Mouse (Mus musculus): Measurements from ENCODE around the gene Npas2. TPM values are rescaled to one million over a fixed set of nuclear protein-coding genes. Genes with fewer than 3 reads are reported as not detected.

Gene Npas2
- polyA plus RNA-seq, 1 experiment from 2014 or later = not detected

- 87% methylated on average over 4 of the region's 4 CpGs for WGBS
- H3K9me3 ChIP-seq = no peaks in the 10 kb centered on the region
Observed at GRCm38 (mm10) chr1:39341807-39342206, 148.3 kb downstream of the Npas2 start.

DNA sequence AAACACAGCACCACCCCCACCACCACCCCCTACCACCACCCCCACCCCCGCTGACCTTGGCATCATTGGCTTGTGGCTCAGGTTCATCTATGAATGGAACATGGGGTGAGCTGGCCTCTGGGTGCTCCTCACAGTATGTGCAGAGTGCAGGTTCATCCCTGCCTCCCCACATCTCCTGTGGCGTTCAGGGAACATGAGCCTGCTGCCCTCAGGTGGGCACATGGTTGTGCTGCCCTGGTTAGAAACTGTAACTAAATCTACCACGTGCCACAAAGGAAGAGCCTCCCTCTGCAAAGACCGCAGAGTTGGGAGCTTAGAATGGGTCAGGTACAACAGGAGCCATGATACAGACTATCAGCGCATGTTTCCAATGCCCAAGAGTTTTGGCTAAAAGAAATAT lies 149.7 kb downstream of the Npas2 start:
- Histone ChIP-seq H3K4me2 (replicated peaks) (no peak overlapping the region), H3K9ac (replicated peaks) (no peak overlapping the region), H3K27me3 (0 out of 2 replicates have a peak, but pooled peaks cover 4% of the 10 kb centered on the region), H3K36me3 (no peaks in the 10 kb centered on the region), H3K4me3 (no peak overlapping the region), H3K27ac (replicated peaks) (no peak overlapping the region), H3K4me1 (no peaks in the 10 kb centered on the region), H3K9me3 (no peaks in the 10 kb centered on the region)
- no peak for ATAC-seq (ENCODE audit: low FRiP score, low read depth)
- 80% methylated on average over 5 of the region's 5 CpGs for WGBS

More at GRCm38 (mm10) chr1:39341807-39342206, 148.3 kb downstream of the Npas2 start:
- Histone ChIP-seq H3K27me3 (0 out of 2 replicates have a peak, but pooled peaks cover 4% of the 10 kb centered on the region), H3K9ac (replicated peaks) (no peak overlapping the region), H3K36me3 (no peaks in the 10 kb centered on the region), H3K4me3 (no peak overlapping the region), H3K27ac (replicated peaks) (no peak overlapping the region), H3K4me2 (replicated peaks) (no peak overlapping the region), H3K4me1 (no peaks in the 10 kb centered on the region)
- ATAC-seq (ENCODE audit: low FRiP score, low read depth) = no peak

DNA sequence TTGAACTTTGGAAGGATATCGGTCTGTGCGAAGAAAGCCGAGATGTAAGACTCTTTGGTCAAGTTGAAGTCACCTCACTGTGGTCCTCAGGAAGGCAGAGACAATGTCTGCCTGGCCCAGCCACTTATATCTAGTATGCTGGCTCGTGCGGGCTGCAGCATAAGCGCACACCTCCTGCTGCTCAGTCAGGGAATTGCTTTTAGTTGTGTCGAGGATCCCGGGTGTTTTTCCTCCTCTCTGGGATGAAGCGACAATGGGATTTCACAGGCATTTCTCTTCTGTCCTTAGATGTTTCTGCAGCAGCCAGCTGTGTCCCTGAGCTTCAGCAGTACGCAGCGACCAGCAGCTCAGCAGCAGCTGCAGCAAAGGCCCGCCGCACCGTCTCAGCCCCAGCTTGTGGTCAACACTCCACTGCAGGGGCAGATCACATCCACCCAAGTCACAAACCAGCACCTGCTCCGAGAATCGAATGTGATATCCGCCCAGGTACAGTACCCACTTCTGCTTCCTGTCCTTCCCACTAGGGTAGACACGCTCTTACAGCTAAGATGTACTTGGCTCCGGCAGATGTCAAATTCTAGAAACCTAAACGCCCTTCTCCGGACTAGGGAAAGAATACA lies 151.6 kb downstream of the Npas2 start:
- no peak overlapping the region for H3K27ac ChIP-seq (replicated peaks)
- no peak overlapping the region for H3K9ac ChIP-seq (replicated peaks)
- H3K9me3 ChIP-seq = no peaks in the 10 kb centered on the region
- H3K4me3 ChIP-seq = no peak overlapping the region
- no peak overlapping the region for H3K4me2 ChIP-seq (replicated peaks)
- no peaks in the 10 kb centered on the region for H3K4me1 ChIP-seq
- H3K36me3 ChIP-seq = no peaks in the 10 kb centered on the region
- WGBS = 60% methylated on average over 21 of the region's 21 CpGs
- no peak for ATAC-seq (ENCODE audit: low FRiP score, low read depth)
- no peaks in the 10 kb centered on the region for H3K27me3 ChIP-seq

- Histone ChIP-seq H3K4me1 (no peaks in the 10 kb centered on the region), H3K4me3 (no peak overlapping the region), H3K9me3 (no peaks in the 10 kb centered on the region), H3K9ac (replicated peaks) (no peak overlapping the region), H3K4me2 (replicated peaks) (no peak overlapping the region), H3K27ac (replicated peaks) (no peak overlapping the region), H3K27me3 (no peaks in the 10 kb centered on the region), H3K36me3 (no peaks in the 10 kb centered on the region)
- no peak for ATAC-seq (ENCODE audit: low FRiP score, low read depth)
- 73% methylated on average over 1 of the region's 1 CpGs for WGBS
Observed at GRCm38 (mm10) chr1:39349001-39349400, 155.5 kb downstream of the Npas2 start.

GRCm38 (mm10) chr1:39349427-39349826 lies 155.9 kb downstream of the Npas2 start:
- no peaks in the 10 kb centered on the region for H3K36me3 ChIP-seq
- no peaks in the 10 kb centered on the region for H3K27me3 ChIP-seq
- H3K27ac ChIP-seq (replicated peaks) = no peak overlapping the region
- no peak overlapping the region for H3K4me3 ChIP-seq
- no peak for ATAC-seq (ENCODE audit: low FRiP score, low read depth)
- H3K4me2 ChIP-seq (replicated peaks) = no peak overlapping the region
- WGBS = 88% methylated on average over 7 of the region's 7 CpGs
- H3K9me3 ChIP-seq = no peaks in the 10 kb centered on the region
- no peak overlapping the region for H3K9ac ChIP-seq (replicated peaks)
- H3K4me1 ChIP-seq = no peaks in the 10 kb centered on the region

DNA sequence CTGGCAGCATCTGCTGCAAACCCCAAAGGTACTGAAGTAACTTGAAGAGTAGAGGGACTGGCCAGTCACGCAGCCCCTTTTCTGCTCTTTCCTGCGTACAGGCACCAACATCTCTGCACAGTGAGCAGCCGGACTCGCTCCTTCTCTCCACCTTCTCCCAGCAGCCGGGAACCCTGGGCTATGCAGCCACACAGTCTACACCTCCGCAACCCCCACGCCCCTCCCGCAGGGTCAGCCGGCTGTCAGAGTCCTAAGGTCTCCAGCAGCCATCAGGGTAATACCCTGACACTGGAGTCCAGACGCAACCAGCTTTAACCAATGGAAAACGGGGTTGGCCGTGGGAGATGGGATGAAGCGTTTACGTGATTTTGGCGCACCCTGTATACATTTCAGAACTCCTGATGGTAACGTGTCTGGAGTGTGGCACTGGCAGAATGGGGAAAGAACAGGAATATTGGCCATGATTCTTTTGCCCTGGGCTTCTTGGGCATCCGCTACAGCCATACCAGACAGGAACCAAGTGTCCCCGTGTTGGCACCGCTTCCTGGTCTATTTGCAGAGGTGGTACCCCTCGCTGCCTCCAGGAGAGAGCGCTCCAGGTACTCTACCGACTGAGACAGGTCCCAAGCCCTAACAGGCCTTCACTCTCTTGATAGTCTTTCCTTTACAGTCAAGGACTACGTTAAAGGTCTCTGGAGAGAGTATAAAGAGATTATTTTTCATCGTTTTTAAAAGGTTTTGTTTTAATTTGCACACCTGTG lies 168.4 kb downstream of the Npas2 start:
- Histone ChIP-seq H3K27ac (replicated peaks) (no peak overlapping the region), H3K4me3 (no peak overlapping the region), H3K9me3 (no peaks in the 10 kb centered on the region), H3K4me1 (peaks cover 4% of the 10 kb centered on the region), H3K36me3 (no peaks in the 10 kb centered on the region), H3K27me3 (0 out of 2 replicates have a peak, but pooled peaks cover 8% of the 10 kb centered on the region), H3K9ac (replicated peaks) (peak overlapping the region; percentile 2; the same call in 1 of the 2 replicates), H3K4me2 (replicated peaks) (peak overlapping the region; percentile 43)
- 28% methylated on average over 24 of the region's 24 CpGs for WGBS
- 0 out of 2 replicates have a peak, but pooled peaks have one; percentile 19 for ATAC-seq (ENCODE audit: low FRiP score, low read depth)

GRCm38 (mm10) chr1:39362515-39362893 lies 169.0 kb downstream of the Npas2 start:
- no peak for ATAC-seq (ENCODE audit: low FRiP score, low read depth)
- Histone ChIP-seq H3K9me3 (no peaks in the 10 kb centered on the region), H3K4me3 (no peak overlapping the region), H3K27me3 (0 out of 2 replicates have a peak, but pooled peaks cover 8% of the 10 kb centered on the region), H3K4me1 (peaks cover 6% of the 10 kb centered on the region), H3K9ac (replicated peaks) (no peak overlapping the region), H3K36me3 (no peaks in the 10 kb centered on the region), H3K27ac (replicated peaks) (no peak overlapping the region), H3K4me2 (replicated peaks) (peak overlapping the region; percentile 43; the same call in 1 of the 2 replicates)
- 64% methylated on average over 7 of the region's 7 CpGs for WGBS

- no peak overlapping the region for H3K9ac ChIP-seq (replicated peaks)
- H3K36me3 ChIP-seq = peaks cover 12% of the 10 kb centered on the region
- H3K4me3 ChIP-seq = no peak overlapping the region
- peaks cover 18% of the 10 kb centered on the region for H3K4me1 ChIP-seq
- H3K27me3 ChIP-seq = 0 out of 2 replicates have a peak, but pooled peaks cover 8% of the 10 kb centered on the region
- no peak for ATAC-seq (ENCODE audit: low FRiP score, low read depth)
- no peak overlapping the region for H3K27ac ChIP-seq (replicated peaks)
- WGBS = 83% methylated on average over 1 of the region's 1 CpGs
- no peaks in the 10 kb centered on the region for H3K9me3 ChIP-seq
- H3K4me2 ChIP-seq (replicated peaks) = no peak overlapping the region
Observed at GRCm38 (mm10) chr1:39365562-39365961, 172.0 kb downstream of the Npas2 start.

DNA sequence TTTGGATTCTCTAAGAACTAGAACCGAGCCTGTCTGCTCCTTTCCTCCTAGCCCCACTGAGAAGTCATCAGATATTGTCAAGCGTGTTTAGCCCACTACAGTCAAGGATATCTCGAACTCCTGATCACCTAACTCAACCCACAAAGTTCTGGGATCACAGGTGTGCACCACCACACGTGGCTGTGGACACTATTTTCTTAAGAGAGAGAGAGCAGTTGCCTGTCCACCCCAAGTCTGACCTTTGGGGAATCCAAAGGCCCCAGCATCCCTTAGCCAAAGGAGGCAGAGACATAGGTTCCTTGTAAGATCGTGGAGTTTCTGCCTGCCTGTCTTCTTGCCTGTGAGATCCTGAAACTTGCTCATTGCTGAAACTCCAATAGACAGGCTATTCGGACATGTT lies 173.5 kb downstream of the Npas2 start:
- no peaks in the 10 kb centered on the region for H3K9me3 ChIP-seq
- peak overlapping the region; percentile 56 for H3K27ac ChIP-seq (replicated peaks)
- H3K36me3 ChIP-seq = peaks cover 27% of the 10 kb centered on the region
- H3K4me3 ChIP-seq = peak overlapping the region; percentile 93
- peak overlapping the region; percentile 56 for H3K9ac ChIP-seq (replicated peaks)
- peak overlapping the region; percentile 93 for H3K4me2 ChIP-seq (replicated peaks)
- 0 out of 2 replicates have a peak, but pooled peaks cover 1% of the 10 kb centered on the region for H3K27me3 ChIP-seq
- ATAC-seq (ENCODE audit: low FRiP score, low read depth) = peak; percentile 24
- H3K4me1 ChIP-seq = peaks cover 18% of the 10 kb centered on the region
- WGBS = 27% methylated on average over 6 of the region's 6 CpGs

DNA sequence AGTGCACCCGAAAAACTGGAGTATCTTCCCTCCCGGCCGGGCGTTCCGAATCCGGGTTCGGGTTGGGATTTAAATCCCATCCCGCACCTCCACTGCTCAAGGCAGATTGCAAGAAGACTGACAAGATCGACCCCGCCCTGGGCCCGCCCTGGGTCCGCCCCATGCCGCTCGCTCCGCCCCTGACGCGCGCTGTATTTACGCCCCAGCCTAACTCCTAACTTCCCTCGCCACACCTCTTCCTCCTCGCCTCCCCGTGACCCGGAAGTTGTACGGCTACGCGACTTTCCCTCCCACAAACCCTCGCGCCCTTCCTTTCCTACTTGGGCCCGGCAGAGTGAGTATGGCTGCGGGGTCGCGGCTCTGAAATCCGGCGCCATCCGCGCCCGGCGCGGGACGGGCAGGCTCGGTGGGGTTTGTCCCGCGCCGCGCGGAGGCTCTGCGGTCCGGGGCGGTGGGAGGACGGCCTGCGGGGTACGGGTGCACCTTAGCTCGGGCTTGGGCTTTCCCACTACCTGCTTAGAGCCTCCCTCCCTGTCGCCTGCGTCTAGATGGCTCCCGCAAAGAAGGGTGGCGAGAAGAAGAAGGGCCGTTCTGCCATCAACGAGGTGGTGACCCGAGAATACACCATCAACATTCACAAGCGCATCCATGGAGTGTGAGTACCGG lies 174.2 kb downstream of the Npas2 start, which contains the start of gene Rpl31:
Rpl31 (plus strand) TSS at position 242 of the 666 bp plus-strand sequence.
- H3K4me2 ChIP-seq (replicated peaks) = peak within 1 kb of the TSS; percentile 93
- H3K4me3 ChIP-seq = peak within 1 kb of the TSS; percentile 93
- no peaks in the 10 kb centered on the region for H3K27me3 ChIP-seq
- under 1% methylated on average over 62 of the region's 62 CpGs for WGBS
- peak within 1 kb of the TSS; percentile 98 for H3K9ac ChIP-seq (replicated peaks)
- H3K27ac ChIP-seq (replicated peaks) = peak within 1 kb of the TSS; percentile 92
- ATAC-seq (ENCODE audit: low FRiP score, low read depth) = peak; percentile 99
- no peaks in the 10 kb centered on the region for H3K9me3 ChIP-seq
- H3K36me3 ChIP-seq = peaks cover 34% of the 10 kb centered on the region
- peaks cover 18% of the 10 kb centered on the region for H3K4me1 ChIP-seq

DNA sequence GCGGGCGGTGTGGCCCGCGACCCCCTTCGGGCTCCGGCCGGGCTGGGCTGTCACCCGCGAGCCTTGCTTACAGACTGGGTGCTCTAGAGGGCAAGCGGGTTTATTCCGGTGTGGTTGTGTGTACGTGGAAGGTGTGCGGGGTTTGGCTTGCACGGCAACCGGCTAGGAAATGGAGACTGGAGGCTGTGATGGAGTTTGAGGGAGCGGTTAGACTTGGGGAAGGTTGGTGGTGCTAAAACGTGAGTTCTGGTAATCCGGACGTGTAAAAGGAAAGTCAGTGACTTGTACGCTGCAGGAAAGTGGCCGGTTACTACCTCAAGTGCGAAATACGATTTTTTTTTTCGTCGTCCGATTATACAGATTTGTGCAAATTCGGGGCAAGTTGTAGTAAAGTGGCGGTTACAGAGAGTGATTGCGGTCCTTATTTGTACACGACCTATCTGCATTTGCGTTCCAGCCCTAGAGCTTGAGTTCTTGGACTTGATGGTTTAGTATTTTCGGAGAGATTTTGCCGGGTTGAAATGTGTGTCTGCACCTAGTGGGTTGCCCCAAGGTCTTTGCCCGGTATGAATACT lies 174.8 kb downstream of the Npas2 start:
- peaks cover 18% of the 10 kb centered on the region for H3K4me1 ChIP-seq
- H3K27me3 ChIP-seq = no peaks in the 10 kb centered on the region
- peak overlapping the region; percentile 93 for H3K4me2 ChIP-seq (replicated peaks)
- ATAC-seq (ENCODE audit: low FRiP score, low read depth) = peak; percentile 57
- peaks cover 40% of the 10 kb centered on the region for H3K36me3 ChIP-seq
- H3K4me3 ChIP-seq = peak overlapping the region; percentile 93
- WGBS = under 1% methylated on average over 34 of the region's 34 CpGs
- H3K9me3 ChIP-seq = no peaks in the 10 kb centered on the region
- H3K27ac ChIP-seq (replicated peaks) = peak overlapping the region; percentile 92
- H3K9ac ChIP-seq (replicated peaks) = peak overlapping the region; percentile 98
